Mouse (Mus musculus) lung, postnatal 0 days (tissue): ENCODE measurements around the gene Bsg.
A peak's percentile ranks its signal among the peaks of the same experiment; 100 is the strongest.

Source experiments
- CTCF ChIP-seq: IDR thresholded peaks from 2 replicates; pipeline ENCODE4 v1.5.1; 2016; ENCODE audit warnings: antibody characterized with exemption, mild to moderate bottlenecking
- EP300 ChIP-seq: IDR thresholded peaks from 2 replicates; pipeline ENCODE4 v1.6.1; 2016; ENCODE audit warnings: antibody characterized with exemption, mild to moderate bottlenecking, control low read depth

GRCm38 (mm10) chr10:79681591-79682245, 22.6 kb upstream of the Bsg start, which contains the start of gene Cdc34:
- TF ChIP-seq EP300 = no peak
- peak; percentile 58 for TF ChIP-seq CTCF
